Mouse (Mus musculus) forebrain, embryonic 12.5 days (tissue): ENCODE results near the gene Adat3. TPM values are rescaled to one million over a fixed set of nuclear protein-coding genes. Genes with fewer than 3 reads are reported as not detected.
A peak's percentile ranks its signal among the peaks of the same experiment; 100 is the strongest.
"Not testable (repeated sequence)": the region's sequence is repeated elsewhere in the genome, so short reads cannot be mapped to it uniquely, and the experiment has no call there.

Experiments
- ATAC-seq: fragments of 200-750 bp; cut with Nextera tagmentation; 2 replicates; pipeline ENCODE4 v1.8.0; 2017; ENCODE audit warnings: moderate TSS enrichment; ENCODE audit not compliant: low FRiP score
- H3K27ac ChIP-seq: fragments of 300-500 bp; sonication (generic); 2 replicates; pipeline ENCODE4 v1.5.1; 2016; ENCODE audit warnings: mild to moderate bottlenecking
- H3K27me3 ChIP-seq: fragments of 300-500 bp; sonication (generic); 2 replicates; pipeline ENCODE4 v1.6.1; 2016; ENCODE audit warnings: mild to moderate bottlenecking
- H3K36me3 ChIP-seq: fragments of 300-500 bp; sonication (generic); replicated peaks from 2 replicates; pipeline ENCODE4 v1.6.1; 2016; ENCODE audit warnings: mild to moderate bottlenecking
- H3K4me1 ChIP-seq: fragments of 300-500 bp; sonication (generic); 2 replicates; pipeline ENCODE4 v1.6.1; 2016
- H3K4me2 ChIP-seq: fragments of 300-500 bp; sonication (generic); 2 replicates; pipeline ENCODE4 v1.6.1; 2016; ENCODE audit warnings: mild to moderate bottlenecking, moderate library complexity
- H3K4me3 ChIP-seq: fragments of 300-500 bp; sonication (generic); replicated peaks from 2 replicates; pipeline ENCODE4 v1.5.1; 2016; ENCODE audit warnings: mild to moderate bottlenecking
- H3K9ac ChIP-seq: fragments of 300-500 bp; sonication (generic); 2 replicates; pipeline ENCODE4 v1.6.1; 2016; ENCODE audit warnings: mild to moderate bottlenecking
- H3K9me3 ChIP-seq: fragments of 300-500 bp; sonication (generic); 2 replicates; pipeline ENCODE4 v1.6.1; 2016
- WGBS: fragments of 180-500 bp; shearing (Covaris S2); methylation state at CpG from one replicate; pipeline ENCODE4 v1.1.7; 2016; 5-methylcytosine and 5-hydroxymethylcytosine counted together
- polyA plus RNA-seq: library from polyadenylated mRNA; unstranded; fragments of >200 nt; fragmentation: Nextera tagmentation; extraction: Ambion mirVana; gene quantifications from 2 replicates; pipeline ENCODE4 v1.2.1, GENCODE M21; 2016

Adat3 gene
- polyA plus RNA-seq, 1 experiment from 2014 or later: 6.0 TPM

DNA sequence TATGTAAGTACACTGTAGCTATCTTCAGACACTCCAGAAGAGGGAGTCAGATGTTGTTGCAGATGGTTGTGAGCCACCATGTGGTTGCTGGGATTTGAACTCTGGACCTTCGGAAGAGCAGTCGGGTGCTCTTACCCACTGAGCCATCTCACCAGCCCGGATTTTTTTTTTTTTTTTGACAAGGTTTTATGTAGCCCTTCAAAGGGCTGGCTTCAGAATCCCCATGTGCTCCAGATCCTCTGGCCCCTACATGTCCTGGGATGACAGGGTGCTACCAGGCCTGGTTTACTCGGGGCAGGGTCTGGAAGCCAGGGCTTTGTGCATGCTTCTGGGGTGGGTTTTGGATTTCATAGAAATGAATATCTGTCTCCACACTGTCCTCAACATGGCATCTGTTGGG is 3.0 kb downstream of the Adat3 start, which contains the start of gene Gm49322:
Gene Gm49322 (plus strand): TSS at position 301 of the 400 bp plus-strand sequence.
- not testable (repeated sequence) for ATAC-seq, H3K4me2 ChIP-seq, H3K9ac ChIP-seq, H3K27ac ChIP-seq, H3K4me3 ChIP-seq, H3K9me3 ChIP-seq, H3K27me3 ChIP-seq
- peaks cover 47% of the 10 kb centered on the region for H3K36me3 ChIP-seq
- peaks cover 23% of the 10 kb centered on the region for H3K4me1 ChIP-seq
- WGBS: 94% methylated on average over 4 of the region's 4 CpGs

GRCm38 (mm10) chr10:80606306-80606705 is 3.6 kb downstream of the Adat3 start:
- Histone ChIP-seq H3K9ac (no peak overlapping the region), H3K27me3 (no peaks in the 10 kb centered on the region), H3K9me3 (no peaks in the 10 kb centered on the region), H3K27ac (no peak overlapping the region), H3K4me2 (no peak overlapping the region), H3K36me3 (peaks cover 50% of the 10 kb centered on the region), H3K4me3 (no peak overlapping the region), H3K4me1 (peaks cover 23% of the 10 kb centered on the region)
- 94% methylated on average over 23 of the region's 23 CpGs for WGBS
- ATAC-seq: no peak

DNA sequence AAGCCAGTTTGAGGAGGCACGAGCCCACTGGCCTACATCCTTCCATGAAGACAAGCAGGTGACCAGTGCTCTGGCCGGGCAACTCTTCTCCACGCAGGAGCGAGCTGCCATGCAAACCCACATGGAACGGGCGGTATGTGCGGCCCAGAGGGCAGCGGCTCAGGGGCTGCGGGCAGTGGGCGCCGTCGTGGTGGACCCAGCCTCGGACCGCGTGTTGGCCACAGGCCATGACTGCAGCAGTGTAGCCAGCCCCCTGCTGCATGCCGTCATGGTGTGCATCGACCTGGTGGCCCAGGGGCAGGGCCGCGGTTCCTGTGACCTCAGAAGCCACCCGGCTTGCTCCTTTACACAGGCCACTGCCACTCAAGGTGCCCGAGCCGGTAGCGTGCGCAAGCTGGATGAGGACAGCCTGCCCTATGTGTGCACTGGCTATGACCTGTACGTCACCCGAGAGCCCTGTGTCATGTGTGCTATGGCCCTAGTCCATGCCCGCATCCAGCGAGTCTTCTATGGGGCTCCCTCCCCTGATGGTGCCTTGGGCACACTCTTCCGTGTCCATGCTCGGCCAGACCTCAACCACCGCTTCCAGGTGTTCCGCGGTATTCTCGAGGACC is 4.2 kb downstream of the Adat3 start:
- Histone ChIP-seq H3K9me3 (no peaks in the 10 kb centered on the region), H3K4me2 (no peak overlapping the region), H3K27ac (no peak overlapping the region), H3K27me3 (no peaks in the 10 kb centered on the region), H3K9ac (no peak overlapping the region), H3K4me1 (peaks cover 23% of the 10 kb centered on the region), H3K36me3 (peaks cover 55% of the 10 kb centered on the region), H3K4me3 (no peak overlapping the region)
- no peak for ATAC-seq
- 96% methylated on average over 34 of the region's 34 CpGs for WGBS

- WGBS: 100% methylated on average over 3 of the region's 3 CpGs
- H3K4me2 ChIP-seq: no peak overlapping the region
- H3K27me3 ChIP-seq: no peaks in the 10 kb centered on the region
- H3K4me1 ChIP-seq: peaks cover 15% of the 10 kb centered on the region
- H3K4me3 ChIP-seq: no peak overlapping the region
- peaks cover 70% of the 10 kb centered on the region for H3K36me3 ChIP-seq
- H3K27ac ChIP-seq: no peak overlapping the region
- ATAC-seq: no peak
- no peaks in the 10 kb centered on the region for H3K9me3 ChIP-seq
- H3K9ac ChIP-seq: no peak overlapping the region
Measured at GRCm38 (mm10) chr10:80608435-80608834, 5.8 kb downstream of the Adat3 start.

DNA sequence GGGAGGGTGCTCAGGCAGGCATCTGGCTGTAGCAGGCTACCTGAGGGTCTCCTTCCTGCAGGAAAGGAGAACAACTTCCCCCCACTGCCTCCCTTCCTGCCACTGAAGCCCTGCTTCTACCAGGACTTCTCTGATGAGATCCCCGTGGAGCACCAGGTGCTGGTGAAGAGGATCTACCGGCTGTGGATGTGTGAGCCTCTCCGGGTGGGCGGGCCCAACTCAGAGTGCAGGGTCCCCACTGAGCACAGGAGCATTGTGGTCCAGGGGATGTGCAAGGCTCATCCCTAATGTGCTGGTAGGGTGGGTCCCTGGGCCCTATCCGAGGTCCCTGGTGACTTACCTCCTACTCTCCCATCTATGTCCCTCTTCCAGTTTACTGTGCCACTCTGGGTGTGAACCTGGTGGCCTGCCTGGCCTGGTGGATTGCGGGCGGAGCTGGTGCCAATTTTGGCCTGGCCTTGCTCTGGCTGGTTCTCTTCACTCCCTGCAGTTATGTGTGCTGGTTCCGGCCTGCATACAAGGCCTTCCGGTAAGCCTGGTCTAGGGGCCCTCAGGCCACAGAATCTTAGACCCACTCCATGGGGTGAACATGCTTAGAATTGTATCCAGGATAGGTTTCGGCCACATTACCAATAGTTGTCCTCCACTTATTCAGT is 6.7 kb downstream of the Adat3 start:
- 90% methylated on average over 10 of the region's 10 CpGs for WGBS
- no peak for ATAC-seq
- no peak overlapping the region for H3K9ac ChIP-seq
- no peak overlapping the region for H3K4me2 ChIP-seq
- H3K36me3 ChIP-seq: peaks cover 77% of the 10 kb centered on the region
- no peak overlapping the region for H3K4me3 ChIP-seq
- H3K9me3 ChIP-seq: no peaks in the 10 kb centered on the region
- no peak overlapping the region for H3K27ac ChIP-seq
- no peaks in the 10 kb centered on the region for H3K27me3 ChIP-seq
- peaks cover 5% of the 10 kb centered on the region for H3K4me1 ChIP-seq

GRCm38 (mm10) chr10:80610116-80610785 is 7.6 kb downstream of the Adat3 start:
- no peak overlapping the region for H3K4me2 ChIP-seq
- WGBS: 96% methylated on average over 9 of the region's 9 CpGs
- peaks cover under 1% of the 10 kb centered on the region; the same call in 1 of the 2 replicates for H3K4me1 ChIP-seq
- no peaks in the 10 kb centered on the region for H3K9me3 ChIP-seq
- H3K27ac ChIP-seq: no peak overlapping the region
- no peaks in the 10 kb centered on the region for H3K27me3 ChIP-seq
- peaks cover 86% of the 10 kb centered on the region for H3K36me3 ChIP-seq
- ATAC-seq: no peak
- no peak overlapping the region for H3K4me3 ChIP-seq
- no peak overlapping the region for H3K9ac ChIP-seq

DNA sequence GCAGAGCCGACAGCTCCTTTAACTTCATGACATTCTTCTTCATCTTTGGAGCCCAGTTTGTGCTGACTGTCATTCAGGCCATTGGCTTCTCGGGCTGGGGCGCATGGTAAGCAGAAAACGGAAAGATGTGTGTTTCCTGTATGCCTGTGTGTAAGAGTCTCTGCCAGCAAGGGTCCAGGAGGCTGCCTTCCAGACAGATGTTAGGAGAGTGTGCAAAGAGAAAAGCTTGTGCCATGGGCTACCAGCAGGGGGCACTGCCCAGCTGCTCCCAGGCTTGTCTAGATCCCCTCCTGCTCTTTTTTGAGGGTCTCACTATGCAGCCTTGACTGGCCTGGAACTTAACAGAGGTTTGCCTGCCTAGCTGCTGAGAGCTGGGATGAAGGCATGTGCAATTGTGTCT is 8.3 kb downstream of the Adat3 start:
- Histone ChIP-seq H3K9me3 (no peaks in the 10 kb centered on the region), H3K4me2 (no peak overlapping the region), H3K4me3 (no peak overlapping the region), H3K9ac (no peak overlapping the region), H3K27me3 (no peaks in the 10 kb centered on the region), H3K4me1 (no peaks in the 10 kb centered on the region), H3K36me3 (peaks cover 93% of the 10 kb centered on the region), H3K27ac (no peak overlapping the region)
- peak; percentile 25; the same call in 1 of the 2 replicates for ATAC-seq
- WGBS: 77% methylated on average over 4 of the region's 4 CpGs

- Histone ChIP-seq H3K4me3 (no peak overlapping the region), H3K4me1 (no peaks in the 10 kb centered on the region), H3K9ac (no peak overlapping the region), H3K36me3 (peaks cover 86% of the 10 kb centered on the region), H3K9me3 (no peaks in the 10 kb centered on the region), H3K27ac (no peak overlapping the region), H3K4me2 (no peak overlapping the region), H3K27me3 (no peaks in the 10 kb centered on the region)
- 99% methylated on average over 3 of the region's 3 CpGs for WGBS
- ATAC-seq: no peak
Measured at GRCm38 (mm10) chr10:80611905-80612304, 9.2 kb downstream of the Adat3 start.

DNA sequence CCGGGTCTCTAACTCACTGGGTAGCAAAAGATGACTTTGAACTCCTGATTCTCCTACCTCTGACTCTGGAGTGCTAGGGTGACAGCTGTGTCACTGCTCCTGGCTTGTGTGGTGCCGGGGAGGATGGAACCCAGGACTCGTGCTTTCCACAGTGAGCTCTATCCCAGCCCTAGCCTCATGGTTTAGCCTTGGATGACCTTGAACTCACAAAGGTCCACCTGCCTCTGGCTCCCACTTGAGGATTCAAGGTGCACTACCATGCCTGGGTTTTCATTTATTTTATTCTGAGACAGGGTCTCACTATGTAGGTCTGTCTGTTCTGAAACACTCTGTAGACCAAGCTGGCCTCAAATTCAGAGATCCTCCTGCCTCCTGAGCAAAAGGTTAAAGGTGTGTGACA is 11.1 kb downstream of the Adat3 start:
- no peak for ATAC-seq
- H3K27me3 ChIP-seq: no peaks in the 10 kb centered on the region
- no peaks in the 10 kb centered on the region for H3K9me3 ChIP-seq
- no peak overlapping the region for H3K27ac ChIP-seq
- WGBS: 90% methylated on average over 3 of the region's 3 CpGs
- no peak overlapping the region for H3K4me2 ChIP-seq
- H3K4me1 ChIP-seq: no peaks in the 10 kb centered on the region
- no peak overlapping the region for H3K9ac ChIP-seq
- peaks cover 67% of the 10 kb centered on the region for H3K36me3 ChIP-seq
- H3K4me3 ChIP-seq: no peak overlapping the region

- Histone ChIP-seq H3K27ac (no peak overlapping the region), H3K9me3 (no peaks in the 10 kb centered on the region), H3K4me3 (no peak overlapping the region), H3K4me1 (no peaks in the 10 kb centered on the region), H3K9ac (no peak overlapping the region), H3K4me2 (no peak overlapping the region), H3K27me3 (no peaks in the 10 kb centered on the region), H3K36me3 (peaks cover 62% of the 10 kb centered on the region)
- WGBS: 90% methylated on average over 6 of the region's 6 CpGs
- ATAC-seq: no peak
Measured at GRCm38 (mm10) chr10:80614351-80614750, 11.7 kb downstream of the Adat3 start.

DNA sequence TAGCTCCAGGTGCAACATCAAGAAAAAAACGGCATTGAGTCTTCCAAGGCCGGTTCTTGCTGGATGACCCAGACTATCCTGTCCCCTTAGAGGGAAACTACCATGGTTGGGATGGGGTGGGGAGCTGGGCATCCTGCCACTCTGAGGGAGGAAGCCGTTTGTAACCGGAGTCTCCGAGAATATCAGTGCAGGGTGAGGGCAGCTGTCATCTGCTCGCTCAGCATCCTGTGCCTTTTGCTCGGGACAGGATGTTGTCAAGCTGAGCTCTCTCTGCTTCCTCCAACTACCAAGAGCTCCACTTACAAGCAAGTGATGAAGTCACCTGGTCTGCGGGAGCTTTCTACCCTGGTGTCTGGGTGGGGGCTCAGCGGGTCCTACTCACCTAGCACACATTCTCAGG is 15.5 kb downstream of the Adat3 start:
- WGBS: 88% methylated on average over 9 of the region's 9 CpGs
- Histone ChIP-seq H3K9ac (no peak overlapping the region), H3K36me3 (peaks cover 28% of the 10 kb centered on the region), H3K4me2 (no peak overlapping the region), H3K9me3 (no peaks in the 10 kb centered on the region), H3K27me3 (no peaks in the 10 kb centered on the region), H3K4me1 (peaks cover 8% of the 10 kb centered on the region), H3K27ac (no peak overlapping the region), H3K4me3 (no peak overlapping the region)
- no peak for ATAC-seq

DNA sequence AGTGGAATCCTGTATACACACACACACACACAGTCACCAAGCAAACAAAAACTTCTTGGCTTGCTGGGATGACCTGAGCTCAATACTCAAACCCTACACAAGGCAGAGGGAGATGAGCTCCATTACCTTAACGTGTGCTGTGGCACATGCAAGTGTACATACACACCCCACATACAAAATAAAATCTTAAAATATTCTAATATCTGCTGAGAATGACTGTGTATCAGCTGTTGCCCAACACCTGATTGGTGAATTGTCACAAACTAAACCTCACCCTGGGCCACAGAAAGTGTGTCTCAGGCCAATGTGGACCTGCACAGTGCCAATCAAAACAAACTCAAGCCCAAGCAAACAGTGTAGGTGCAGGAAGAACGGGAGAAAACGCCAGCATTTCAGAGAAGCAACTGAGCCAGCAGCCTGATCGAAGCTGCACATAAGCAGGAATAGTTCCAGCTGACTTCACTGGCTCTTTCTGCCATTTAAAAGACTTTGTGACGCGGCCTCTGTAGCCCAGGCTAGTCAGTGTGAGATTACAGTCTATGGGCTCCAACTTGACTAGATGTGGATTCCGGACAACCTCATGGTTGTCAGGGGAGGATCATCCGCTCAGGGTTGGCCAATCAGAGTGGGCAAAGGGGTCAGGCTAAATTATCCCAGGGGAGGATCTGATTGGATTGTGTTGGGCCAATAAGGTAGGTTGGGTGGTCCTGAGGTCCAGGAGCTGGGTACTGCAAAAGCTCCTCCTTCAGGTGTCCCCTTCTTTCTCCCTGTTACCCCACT is 17.0 kb downstream of the Adat3 start:
- Histone ChIP-seq H3K27ac (no peak overlapping the region), H3K4me2 (no peak overlapping the region), H3K9me3 (no peaks in the 10 kb centered on the region), H3K4me1 (peaks cover 23% of the 10 kb centered on the region), H3K36me3 (peaks cover 15% of the 10 kb centered on the region), H3K27me3 (no peaks in the 10 kb centered on the region), H3K4me3 (no peak overlapping the region), H3K9ac (no peak overlapping the region)
- 31% methylated on average over 8 of the region's 8 CpGs for WGBS
- ATAC-seq: no peak
